Mouse (Mus musculus): ENCODE measurements around the gene Reep6.

DNA sequence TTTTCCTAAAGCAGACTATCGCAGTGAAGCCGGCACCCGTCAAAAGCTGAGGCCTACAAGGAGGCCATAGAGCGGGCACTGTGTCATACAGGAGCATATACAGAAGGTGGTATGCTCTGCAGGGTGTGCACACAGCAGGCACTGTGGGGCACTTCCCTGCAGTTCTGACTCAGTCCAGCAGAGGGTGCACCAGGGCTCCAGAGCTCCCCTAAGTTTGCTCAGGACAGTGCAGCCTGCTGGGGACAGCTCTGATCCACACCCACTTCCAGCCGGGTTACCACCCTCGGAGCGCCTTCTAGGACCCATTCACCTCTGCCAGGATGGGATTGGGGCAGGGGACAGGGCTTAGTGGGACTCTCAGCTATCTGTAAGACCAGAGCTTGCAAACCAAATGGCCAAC, 20.5 kb downstream of the Reep6 start:
- TF ChIP-seq POLR2A (IDR thresholded peaks at IDR 0.05; ENCODE audit: borderline replicate concordance, extremely low read depth, insufficient read depth, insufficient read length, poor library complexity, severe bottlenecking), result no peak
- TF ChIP-seq CTCF (IDR thresholded peaks at IDR 0.05; ENCODE audit: borderline replicate concordance, extremely low read depth, insufficient read depth, insufficient read length), result peak; percentile 97
